Mouse (Mus musculus) adrenal gland, adult 18-20 months (tissue): ENCODE results near the gene Hist1h3g. TPM values are rescaled to one million over a fixed set of nuclear protein-coding genes. Genes with fewer than 3 reads are reported as not detected.
"Not testable (repeated sequence)": the region's sequence is repeated elsewhere in the genome, so short reads cannot be mapped to it uniquely, and the experiment has no call there.

Experiments used
- DNase-seq, 2 experiments: peaks; one replicate each; pipeline ENCODE4 v3.0.0; 2021 to 2022; ENCODE audit warnings: low spot score in 2 of 2
- microRNA-seq, 2 experiments: library from miRNA; unstranded; fragments of <30 nt; microRNA quantifications; one replicate each; pipeline ENCODE4 v1.2.0; 2021; ENCODE audit warnings: borderline number of aligned reads in 2 of 2
- total RNA-seq, 2 experiments: library from RNA; stranded (reverse); gene quantifications; 1 replicate in 1 of 2; 2 replicates in 1 of 2; pipeline ENCODE4 v1.2.3; 2021

Gene Hist1h3g
- total RNA-seq, 2 experiments from 2014 or later = 3.8 to 4.7 TPM

- DNase-seq = no peak
These were observed 40.1 kb downstream of the Hist1h3g start, which contains the start of gene Hist1h3d for GRCm38 (mm10) chr13:23575271-23575851. TSS of gene Hist1h3d (plus strand) at chr13:23575763.

GRCm38 (mm10) chr13:23575864-23576313 lies 40.7 kb downstream of the Hist1h3g start:
- DNase-seq = not testable (repeated sequence)

GRCm38 (mm10) chr13:23576351-23576881 lies 41.2 kb downstream of the Hist1h3g start:
- no peak for DNase-seq

- no peak for DNase-seq
These were observed 41.9 kb downstream of the Hist1h3g start for GRCm38 (mm10) chr13:23576906-23577639.

- no peak for DNase-seq
These were observed 42.6 kb downstream of the Hist1h3g start for GRCm38 (mm10) chr13:23577835-23578234.

- peak; percentile 93 to 99 for DNase-seq
These were observed 46.4 kb downstream of the Hist1h3g start, which contains the start of gene Hist1h4d for GRCm38 (mm10) chr13:23581408-23582218. TSS of gene Hist1h4d (plus strand) at chr13:23581598.

- DNase-seq = no peak
These were observed 47.2 kb downstream of the Hist1h3g start for GRCm38 (mm10) chr13:23582219-23583056.

- DNase-seq = no peak
These were observed 48.3 kb downstream of the Hist1h3g start for GRCm38 (mm10) chr13:23583387-23584068.

GRCm38 (mm10) chr13:23584331-23584730 lies 49.1 kb downstream of the Hist1h3g start:
- DNase-seq = no peak

GRCm38 (mm10) chr13:23585029-23585441 lies 49.8 kb downstream of the Hist1h3g start:
- peak; percentile 53 to 54 for DNase-seq

Small RNA genes within 50 kb of the gene (microRNA-seq; reads per million reads assigned to microRNA genes)
- 0 reads per million in 2 experiments for gene Gm44297
- gene Gm44359 = 0 reads per million in 2 experiments
- 0 reads per million in 2 experiments for gene Gm44394
- 0.95 to 1.2 reads per million in 2 experiments for gene n-TStga1

Other genes with a start within 250 kb of the Hist1h3g start
- gene Zfp322a, start 166.2 kb upstream of the Hist1h3g start, total RNA-seq = 10 to 100 TPM; 15.0 to 18.5 TPM
- gene Abt1, start 111.6 kb upstream of the Hist1h3g start, total RNA-seq = 1 to 10 TPM; 7.9 to 8.4 TPM
- gene Btn1a1, start 69.5 kb upstream of the Hist1h3g start, total RNA-seq = under 1 TPM in 1 of 2 experiments, not detected in 1; 0.10 TPM
- gene Btn2a2, start 46.6 kb upstream of the Hist1h3g start, total RNA-seq = not detected
- 100 to 1,000 TPM; 400 to 445 TPM for gene Hist1h4h, start 4.4 kb upstream of the Hist1h3g start, total RNA-seq
- 10 to 100 TPM in 1 of 2 experiments, 1 to 10 TPM in 1; 8.5 to 12.6 TPM for gene Hist1h2af, start 1.5 kb upstream of the Hist1h3g start, total RNA-seq
- gene Hist1h2bh, start 8.0 kb downstream of the Hist1h3g start, total RNA-seq = 1 to 10 TPM; 1.8 to 2.2 TPM
- 10 to 100 TPM; 12.6 to 12.7 TPM for gene Hist1h3f, start 8.6 kb downstream of the Hist1h3g start, total RNA-seq
- 10 to 100 TPM; 32.5 to 41.1 TPM for gene Hist1h4f, start 16.2 kb downstream of the Hist1h3g start, total RNA-seq
- 1 to 10 TPM; 1.5 to 1.6 TPM for gene Hist1h1d, start 17.8 kb downstream of the Hist1h3g start, total RNA-seq
- 10 to 100 TPM; 31.7 to 35.9 TPM for gene Hist1h3e, start 26.9 kb downstream of the Hist1h3g start, total RNA-seq
- gene Hist1h2ae, start 35.8 kb downstream of the Hist1h3g start, total RNA-seq = 1 to 10 TPM; 2.9 to 3.8 TPM
- 10 to 100 TPM; 54.4 to 56.8 TPM for gene Hist1h2bg, start 36.0 kb downstream of the Hist1h3g start, total RNA-seq
- gene Hist1h2bf, start 38.8 kb downstream of the Hist1h3g start, total RNA-seq = 10 to 100 TPM; 15.9 to 21.9 TPM
- gene Hist1h2ad, start 39.0 kb downstream of the Hist1h3g start, total RNA-seq = 1 to 10 TPM; 5.6 to 6.1 TPM
- 1 to 10 TPM; 3.2 to 3.9 TPM for gene Hist1h3d, start 40.3 kb downstream of the Hist1h3g start, total RNA-seq
- gene Hist1h4d, start 46.2 kb downstream of the Hist1h3g start, total RNA-seq = 100 to 1,000 TPM; 125 to 153 TPM
- gene Hist1h2be, start 85.7 kb downstream of the Hist1h3g start, total RNA-seq = 10 to 100 TPM in 1 of 2 experiments, 1 to 10 TPM in 1; 9.3 to 13.3 TPM
- gene Hist1h1e, start 87.1 kb downstream of the Hist1h3g start, total RNA-seq = 10 to 100 TPM; 33.6 to 39.8 TPM
- 1 to 10 TPM; 2.0 to 2.2 TPM for gene Hist1h2ac, start 148.5 kb downstream of the Hist1h3g start, total RNA-seq
- gene Hist1h2bc, start 148.8 kb downstream of the Hist1h3g start, total RNA-seq = 100 to 1,000 TPM; 115 to 172 TPM
- gene Hist1h1t, start 160.4 kb downstream of the Hist1h3g start, total RNA-seq = not detected
- 10 to 100 TPM; 79.0 to 94.6 TPM for gene Hist1h4c, start 163.0 kb downstream of the Hist1h3g start, total RNA-seq
- gene Hfe, start 175.4 kb downstream of the Hist1h3g start, total RNA-seq = 10 to 100 TPM; 33.3 to 45.6 TPM
- 100 to 1,000 TPM; 157 to 187 TPM for gene Hist1h1c, start 203.4 kb downstream of the Hist1h3g start, total RNA-seq
- 1 to 10 TPM; 4.6 to 5.4 TPM for gene Hist1h3c, start 210.2 kb downstream of the Hist1h3g start, total RNA-seq
- 10 to 100 TPM; 16.2 to 17.9 TPM for gene Hist1h2bb, start 211.3 kb downstream of the Hist1h3g start, total RNA-seq
- gene Hist1h2ab, start 215.7 kb downstream of the Hist1h3g start, total RNA-seq = 10 to 100 TPM; 19.4 to 19.5 TPM
- gene Hist1h3b, start 216.8 kb downstream of the Hist1h3g start, total RNA-seq = 10 to 100 TPM; 16.4 to 23.4 TPM
- gene Hist1h4b, start 221.6 kb downstream of the Hist1h3g start, total RNA-seq = 10 to 100 TPM; 61.2 to 90.4 TPM
- gene Hist1h4a, start 225.8 kb downstream of the Hist1h3g start, total RNA-seq = 10 to 100 TPM; 21.6 to 23.4 TPM
- 10 to 100 TPM; 18.1 to 28.1 TPM for gene Hist1h3a, start 227.0 kb downstream of the Hist1h3g start, total RNA-seq
- 10 to 100 TPM in 1 of 2 experiments, 1 to 10 TPM in 1; 7.1 to 14.2 TPM for gene Hist1h1a, start 228.2 kb downstream of the Hist1h3g start, total RNA-seq
- gene Trim38, start 234.5 kb downstream of the Hist1h3g start, total RNA-seq = not detected